Mouse (Mus musculus): ENCODE results near the gene St3gal3.

- TF ChIP-seq CTCF (IDR thresholded peaks at IDR 0.05; ENCODE audit: low read depth) (no peak), EP300 (IDR thresholded peaks at IDR 0.05; ENCODE audit: low read depth) (no peak)
Measured at GRCm38 (mm10) chr4:118147547-118148316, 13.0 kb upstream of the St3gal3 start.
